Mouse (Mus musculus) kidney, embryonic 15.5 days (tissue): ENCODE measurements around the gene Abcb6. TPM values are rescaled to one million over a fixed set of nuclear protein-coding genes. Genes with fewer than 3 reads are reported as not detected.
A peak's percentile ranks its signal among the peaks of the same experiment; 100 is the strongest.

Experiments
- ATAC-seq: fragments of 200-750 bp; cut with Nextera tagmentation; replicated peaks from 2 replicates; pipeline ENCODE4 v1.8.0; 2017; ENCODE audit warnings: moderate TSS enrichment; ENCODE audit not compliant: low FRiP score
- H3K27ac ChIP-seq: fragments of 300-500 bp; sonication (generic); 2 replicates; pipeline ENCODE4 v1.5.1; 2015; ENCODE audit warnings: mild to moderate bottlenecking, inconsistent platforms
- H3K27me3 ChIP-seq: fragments of 300-500 bp; sonication (generic); 2 replicates; pipeline ENCODE4 v1.6.1; 2015; ENCODE audit warnings: inconsistent platforms
- H3K36me3 ChIP-seq: fragments of 300-500 bp; sonication (generic); 2 replicates; pipeline ENCODE4 v1.6.1; 2015; ENCODE audit warnings: inconsistent platforms
- H3K4me1 ChIP-seq: fragments of 300-500 bp; sonication (generic); 2 replicates; pipeline ENCODE4 v1.6.1; 2015; ENCODE audit warnings: inconsistent platforms
- H3K4me2 ChIP-seq: fragments of 300-500 bp; sonication (generic); 2 replicates; pipeline ENCODE4 v1.6.1; 2015; ENCODE audit warnings: moderate library complexity, mild to moderate bottlenecking, inconsistent platforms
- H3K4me3 ChIP-seq: fragments of 300-500 bp; sonication (generic); replicated peaks from 2 replicates; pipeline ENCODE4 v1.5.1; 2015; ENCODE audit warnings: mild to moderate bottlenecking, inconsistent platforms
- H3K9ac ChIP-seq: fragments of 300-500 bp; sonication (generic); 2 replicates; pipeline ENCODE4 v1.6.1; 2015; ENCODE audit warnings: mild to moderate bottlenecking, inconsistent platforms
- H3K9me3 ChIP-seq: fragments of 300-500 bp; sonication (generic); replicated peaks from 2 replicates; pipeline ENCODE4 v1.6.1; 2016; ENCODE audit warnings: inconsistent platforms
- WGBS: fragments of 180-500 bp; shearing (Covaris S2); methylation state at CpG from one replicate; pipeline ENCODE4 v1.1.7; 2015; ENCODE audit warnings: mixed read lengths; 5-methylcytosine and 5-hydroxymethylcytosine counted together
- polyA plus RNA-seq: library from polyadenylated mRNA; unstranded; fragments of >200 nt; fragmentation: Nextera tagmentation; extraction: Ambion mirVana; gene quantifications from 2 replicates; pipeline ENCODE4 v1.2.1, GENCODE M21; 2015

Abcb6 gene
- polyA plus RNA-seq, 1 experiment from 2014 or later, result 36.5 TPM

DNA sequence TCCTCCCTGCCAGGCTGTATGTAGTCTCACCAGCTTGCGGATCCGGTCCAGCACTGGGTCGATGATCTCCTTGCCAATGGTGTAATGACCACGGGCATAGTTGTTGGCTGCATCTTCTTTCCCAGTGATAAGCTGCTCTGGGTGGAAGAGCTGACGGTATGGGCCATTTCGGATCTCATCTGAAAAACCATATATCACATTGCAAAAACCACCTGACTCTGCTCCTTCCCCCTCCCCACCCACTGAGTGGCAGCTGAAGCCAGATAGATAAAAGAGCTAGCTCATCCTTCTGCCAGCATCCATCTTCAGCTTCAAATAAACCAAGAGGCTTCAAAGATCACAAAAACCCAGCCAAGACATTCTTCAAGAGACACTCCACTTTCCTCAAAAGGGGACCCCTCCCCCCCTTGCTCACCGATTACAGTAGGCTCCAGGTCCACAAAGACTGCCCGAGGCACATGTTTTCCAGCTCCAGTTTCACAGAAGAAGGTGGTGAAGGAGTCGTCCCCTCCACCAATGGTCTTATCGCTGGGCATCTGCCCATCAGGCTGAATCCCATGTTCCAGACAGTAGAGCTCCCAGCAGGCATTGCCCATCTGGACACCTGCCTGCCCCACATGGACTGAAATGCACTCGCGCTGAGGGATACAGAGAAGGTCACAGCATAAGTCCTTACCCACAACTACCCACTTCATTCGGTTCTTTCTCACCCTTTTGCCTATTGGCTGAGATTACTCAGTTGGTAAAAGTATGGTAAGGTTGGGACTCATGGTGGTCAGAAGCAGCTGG is 36.8 kb upstream of the Abcb6 start:
- Histone ChIP-seq H3K4me3 (peak overlapping the region; percentile 59), H3K36me3 (peaks cover 44% of the 10 kb centered on the region), H3K9ac (no peak overlapping the region), H3K4me1 (peaks cover 63% of the 10 kb centered on the region), H3K4me2 (peak overlapping the region; percentile 98), H3K27me3 (peaks cover 51% of the 10 kb centered on the region), H3K9me3 (no peaks in the 10 kb centered on the region), H3K27ac (0 out of 2 replicates have a peak overlapping the region, but pooled peaks have one; percentile 27)
- 69% methylated on average over 13 of the region's 13 CpGs for WGBS
- no peak for ATAC-seq

DNA sequence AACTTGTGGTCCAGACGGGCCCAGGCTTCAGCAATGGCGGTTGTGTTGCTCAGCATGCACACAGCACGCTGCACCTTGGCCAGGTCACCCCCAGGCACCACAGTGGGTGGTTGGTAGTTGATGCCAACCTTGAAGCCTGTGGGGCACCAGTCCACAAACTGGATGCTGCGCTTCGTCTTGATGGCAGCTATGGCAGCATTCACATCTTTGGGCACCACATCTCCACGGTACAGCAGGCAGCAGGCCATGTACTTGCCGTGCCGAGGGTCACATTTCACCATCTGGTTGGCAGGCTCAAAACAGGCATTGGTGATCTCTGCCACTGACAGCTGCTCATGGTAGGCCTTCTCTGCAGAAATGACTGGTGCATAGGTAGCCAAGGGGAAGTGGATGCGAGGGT is 35.6 kb upstream of the Abcb6 start:
- 90% methylated on average over 9 of the region's 9 CpGs for WGBS
- Histone ChIP-seq H3K27ac (peak overlapping the region; percentile 82; the same call in 1 of the 2 replicates), H3K9ac (no peak overlapping the region), H3K9me3 (no peaks in the 10 kb centered on the region), H3K4me3 (no peak overlapping the region), H3K27me3 (peaks cover 41% of the 10 kb centered on the region), H3K4me1 (peaks cover 73% of the 10 kb centered on the region), H3K4me2 (no peak overlapping the region), H3K36me3 (peaks cover 47% of the 10 kb centered on the region)
- ATAC-seq, result no peak

DNA sequence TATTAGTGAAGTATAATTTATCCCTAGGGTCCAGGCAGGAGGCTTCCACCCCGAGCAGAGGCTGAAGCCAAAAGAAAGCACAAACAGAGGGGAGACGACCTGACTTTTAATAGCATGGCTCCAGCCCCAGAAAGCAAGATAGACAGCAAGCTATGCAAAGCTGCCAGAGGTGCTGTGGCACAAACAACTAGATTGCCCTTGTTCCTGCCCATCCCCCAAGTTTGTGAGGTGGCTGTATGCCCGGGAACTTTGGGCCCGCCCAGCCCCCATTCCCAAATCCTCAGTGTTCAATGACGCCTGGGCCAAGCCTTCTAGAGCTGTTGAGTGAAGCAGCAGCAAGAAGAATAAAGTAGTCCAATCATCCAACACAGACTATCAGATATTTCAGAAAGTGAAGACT is 34.7 kb upstream of the Abcb6 start:
- no peak overlapping the region for H3K4me3 ChIP-seq
- peak overlapping the region; percentile 82 for H3K27ac ChIP-seq
- 66% methylated on average over 5 of the region's 5 CpGs for WGBS
- peaks cover 32% of the 10 kb centered on the region for H3K27me3 ChIP-seq
- no peak overlapping the region for H3K4me2 ChIP-seq
- H3K9me3 ChIP-seq, result no peaks in the 10 kb centered on the region
- H3K4me1 ChIP-seq, result peaks cover 77% of the 10 kb centered on the region
- H3K9ac ChIP-seq, result no peak overlapping the region
- H3K36me3 ChIP-seq, result peaks cover 47% of the 10 kb centered on the region
- no peak for ATAC-seq

DNA sequence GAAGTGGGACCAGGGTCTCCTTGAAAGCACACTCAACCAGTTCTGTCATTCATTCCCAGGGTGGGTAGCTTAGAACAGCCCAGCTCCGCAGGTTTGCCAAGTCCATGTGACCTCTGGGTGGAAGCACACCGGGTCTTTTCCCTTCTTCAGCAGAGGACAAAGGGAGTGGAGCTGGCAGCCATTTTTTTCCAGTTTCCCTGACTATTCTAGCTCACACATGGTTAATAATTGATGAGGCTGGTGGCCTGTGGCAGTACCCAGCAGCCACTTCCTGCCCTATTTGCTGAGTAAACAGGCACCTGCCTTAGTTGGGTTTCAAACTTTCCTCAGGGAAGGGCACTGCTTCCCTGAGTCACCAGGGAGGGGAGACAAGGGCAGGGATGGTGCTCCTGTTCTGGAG is 34.2 kb upstream of the Abcb6 start:
- 67% methylated on average over 2 of the region's 2 CpGs for WGBS
- no peaks in the 10 kb centered on the region for H3K9me3 ChIP-seq
- no peak overlapping the region for H3K4me2 ChIP-seq
- H3K27me3 ChIP-seq, result peaks cover 28% of the 10 kb centered on the region
- H3K4me1 ChIP-seq, result peaks cover 77% of the 10 kb centered on the region
- H3K9ac ChIP-seq, result no peak overlapping the region
- peaks cover 47% of the 10 kb centered on the region for H3K36me3 ChIP-seq
- peak overlapping the region; percentile 82 for H3K27ac ChIP-seq
- no peak overlapping the region for H3K4me3 ChIP-seq
- ATAC-seq, result peak; percentile 34

DNA sequence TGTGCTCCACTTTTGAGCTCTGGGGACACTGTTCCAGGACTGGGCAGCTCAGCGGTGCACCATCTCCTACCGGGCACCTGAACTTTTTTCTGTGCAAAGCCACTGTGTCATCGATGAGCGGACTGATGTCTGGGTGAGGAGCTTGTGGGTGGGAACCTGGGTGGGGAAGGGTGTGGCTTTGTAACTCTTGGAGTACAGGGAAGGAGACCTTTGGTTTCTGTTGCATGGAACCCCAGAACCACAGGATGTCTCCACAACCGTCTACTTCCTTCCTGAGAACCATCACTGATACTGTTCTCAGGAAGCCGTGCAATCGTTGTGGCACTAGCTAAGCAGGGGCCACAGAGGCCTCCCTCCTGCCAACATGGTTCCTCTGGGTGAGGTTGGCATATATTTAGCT is 32.9 kb upstream of the Abcb6 start:
- Histone ChIP-seq H3K9me3 (no peaks in the 10 kb centered on the region), H3K9ac (no peak overlapping the region), H3K27me3 (peaks cover 15% of the 10 kb centered on the region), H3K4me1 (peaks cover 74% of the 10 kb centered on the region), H3K27ac (no peak overlapping the region), H3K36me3 (peaks cover 47% of the 10 kb centered on the region), H3K4me2 (no peak overlapping the region), H3K4me3 (no peak overlapping the region)
- no peak for ATAC-seq
- 91% methylated on average over 7 of the region's 7 CpGs for WGBS

DNA sequence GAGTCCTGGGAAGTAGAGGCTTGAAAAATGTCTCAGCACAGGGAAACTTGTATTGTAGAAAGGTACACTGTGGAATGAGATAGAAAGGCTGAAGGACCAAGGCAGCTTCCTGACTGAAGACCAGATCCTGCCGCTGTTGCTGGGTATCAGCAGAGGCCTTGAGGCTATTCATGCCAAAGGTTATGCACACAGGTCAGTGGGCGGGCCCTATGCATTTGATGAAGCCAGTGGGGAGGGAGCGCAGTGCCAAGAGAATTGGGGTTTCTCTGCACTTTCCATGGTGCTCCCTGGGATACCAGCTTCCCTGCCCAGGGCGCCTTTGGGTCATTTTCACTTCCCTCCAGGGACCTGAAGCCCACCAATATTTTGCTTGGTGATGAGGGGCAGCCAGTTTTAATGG is 32.4 kb upstream of the Abcb6 start:
- no peak for ATAC-seq
- 91% methylated on average over 4 of the region's 4 CpGs for WGBS
- H3K4me1 ChIP-seq, result peaks cover 70% of the 10 kb centered on the region
- H3K9ac ChIP-seq, result no peak overlapping the region
- H3K4me2 ChIP-seq, result peak overlapping the region; percentile 80; the same call in 1 of the 2 replicates
- peaks cover 10% of the 10 kb centered on the region for H3K27me3 ChIP-seq
- no peak overlapping the region for H3K4me3 ChIP-seq
- H3K36me3 ChIP-seq, result peaks cover 47% of the 10 kb centered on the region
- H3K27ac ChIP-seq, result no peak overlapping the region
- H3K9me3 ChIP-seq, result no peaks in the 10 kb centered on the region

DNA sequence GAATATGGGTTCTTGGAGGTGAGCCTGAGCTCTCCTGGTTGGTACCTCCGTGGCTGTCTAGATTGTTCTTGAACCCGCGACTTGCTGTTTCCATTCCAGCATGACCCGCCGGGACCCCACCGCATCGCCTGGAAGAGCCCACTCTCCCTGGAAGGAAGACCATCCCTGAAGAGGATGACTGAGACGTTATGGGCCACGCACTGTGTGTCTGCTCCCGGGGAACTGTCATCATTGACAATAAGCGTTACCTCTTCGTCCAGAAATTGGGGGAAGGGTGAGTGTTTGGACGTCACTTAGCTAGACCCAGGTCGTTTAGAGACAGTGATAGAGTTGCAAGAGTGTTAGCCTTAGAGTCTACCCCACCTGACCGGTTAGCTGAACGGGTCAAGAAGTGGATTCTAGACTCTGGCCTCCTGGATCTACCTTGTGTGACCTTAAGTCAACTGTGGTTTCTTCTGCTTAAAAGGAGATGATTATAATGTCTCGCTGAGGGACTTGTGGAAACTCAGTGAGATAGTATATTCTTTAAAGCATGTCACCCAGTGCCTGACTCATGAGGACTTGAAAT is 31.0 kb upstream of the Abcb6 start:
- H3K9ac ChIP-seq, result peak overlapping the region; percentile 83
- H3K4me2 ChIP-seq, result peak overlapping the region; percentile 80
- peak overlapping the region; percentile 79 for H3K4me3 ChIP-seq
- no peaks in the 10 kb centered on the region for H3K27me3 ChIP-seq
- H3K4me1 ChIP-seq, result peaks cover 64% of the 10 kb centered on the region
- peak overlapping the region; percentile 49 for H3K27ac ChIP-seq
- H3K36me3 ChIP-seq, result peaks cover 52% of the 10 kb centered on the region
- no peak for ATAC-seq
- H3K9me3 ChIP-seq, result no peaks in the 10 kb centered on the region
- 11% methylated on average over 17 of the region's 17 CpGs for WGBS

DNA sequence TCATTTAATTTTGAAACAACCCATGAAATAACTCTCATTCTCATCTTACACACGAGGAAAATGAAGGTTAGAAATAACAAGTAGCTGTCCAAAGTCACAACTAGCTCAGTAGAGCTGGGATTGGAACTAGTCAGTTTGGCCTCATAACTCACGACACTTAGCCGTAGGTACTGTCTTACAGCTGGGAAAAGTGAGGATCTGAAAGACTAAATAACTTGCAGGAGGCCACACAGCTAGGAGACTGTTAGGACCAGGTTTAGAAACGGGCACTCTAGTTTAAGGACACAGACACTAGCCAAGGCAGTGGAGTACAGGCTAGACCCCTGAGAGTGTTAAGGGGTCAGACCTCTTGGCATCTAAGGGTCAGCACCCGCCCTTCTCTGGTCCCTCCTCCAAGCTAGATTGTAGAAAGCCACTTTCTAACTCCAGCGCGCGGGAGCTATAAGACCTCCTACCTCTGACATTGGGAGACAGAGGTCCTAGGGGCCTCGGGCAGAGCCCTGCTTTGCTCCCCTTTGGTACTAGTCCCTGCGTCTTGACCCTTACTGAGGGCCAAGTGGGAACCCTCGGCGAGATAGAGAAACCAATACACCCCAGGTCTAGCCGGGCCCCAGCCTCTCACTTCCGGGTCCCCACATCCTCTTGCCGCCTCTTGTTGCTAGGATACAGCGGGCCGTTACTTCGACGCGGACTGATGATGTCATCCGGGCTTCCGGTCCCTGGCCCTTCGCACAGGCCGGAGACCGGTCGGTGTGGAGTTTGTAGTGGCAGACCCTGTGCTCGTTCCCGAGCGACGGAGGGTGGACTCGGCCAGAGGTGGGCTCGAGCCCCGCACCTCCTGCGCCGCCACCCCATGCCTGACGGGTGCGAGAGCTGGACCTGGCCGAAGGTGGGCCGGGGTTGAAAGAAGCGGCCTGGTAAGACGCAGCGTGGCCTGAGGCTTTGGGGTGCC is 30.2 kb upstream of the Abcb6 start, which contains the start of the genes Glb1l and Stk16:
Gene Glb1l, minus strand, starts transcription at position 678 of the 952 bp plus-strand sequence.
Gene Stk16, plus strand, starts transcription at position 703 of the 952 bp plus-strand sequence.
- Histone ChIP-seq H3K4me2 (peak within 1 kb of the TSS; percentile 80), H3K27ac (peak within 1 kb of the TSS; percentile 85), H3K9ac (peak within 1 kb of the TSS; percentile 83), H3K4me3 (peak within 1 kb of the TSS; percentile 79), H3K27me3 (no peaks in the 10 kb centered on the region), H3K36me3 (peaks cover 43% of the 10 kb centered on the region), H3K9me3 (no peaks in the 10 kb centered on the region), H3K4me1 (peaks cover 62% of the 10 kb centered on the region)
- peak; percentile 86 for ATAC-seq
- 4% methylated on average over 42 of the region's 42 CpGs for WGBS

DNA sequence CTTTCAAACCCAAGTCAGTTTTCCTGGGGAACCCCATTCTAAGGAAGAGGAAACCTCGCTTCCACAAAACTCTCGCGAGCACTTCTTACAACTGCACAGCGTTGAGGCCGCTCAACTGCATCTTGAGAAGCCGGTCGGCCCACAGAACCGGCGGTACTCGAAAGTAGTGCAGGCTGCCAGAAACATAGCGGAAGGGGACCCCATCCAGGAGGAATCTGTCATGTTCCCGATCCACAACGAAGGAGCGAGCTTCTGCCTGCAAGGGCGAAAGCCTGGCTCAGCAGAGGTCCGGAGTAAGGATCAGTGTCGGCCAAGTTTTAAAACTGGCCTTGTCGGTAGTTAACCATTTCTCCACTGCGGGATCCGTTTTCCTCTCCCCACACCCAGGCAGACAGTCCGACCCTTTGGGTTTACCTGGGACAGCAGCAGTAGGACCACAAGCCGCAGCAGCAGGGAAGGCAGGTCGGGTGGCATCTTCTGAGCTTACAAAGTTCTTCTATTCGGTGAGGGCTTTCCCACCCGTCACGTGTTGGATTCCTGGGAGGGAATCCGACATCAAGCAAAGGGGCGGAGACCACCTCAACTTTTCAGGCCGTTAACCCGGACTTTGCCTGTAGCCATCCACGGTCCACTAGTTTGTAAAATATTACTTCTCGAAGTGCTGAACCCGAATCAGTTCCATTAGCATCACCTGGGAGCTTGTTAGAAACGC is 28.9 kb upstream of the Abcb6 start:
- Histone ChIP-seq H3K9ac (peak overlapping the region; percentile 61), H3K27me3 (no peaks in the 10 kb centered on the region), H3K4me3 (peak overlapping the region; percentile 79), H3K9me3 (no peaks in the 10 kb centered on the region), H3K4me2 (peak overlapping the region; percentile 80), H3K27ac (peak overlapping the region; percentile 85), H3K36me3 (peaks cover 31% of the 10 kb centered on the region), H3K4me1 (peaks cover 52% of the 10 kb centered on the region)
- ATAC-seq, result peak; percentile 44
- 5% methylated on average over 34 of the region's 34 CpGs for WGBS

DNA sequence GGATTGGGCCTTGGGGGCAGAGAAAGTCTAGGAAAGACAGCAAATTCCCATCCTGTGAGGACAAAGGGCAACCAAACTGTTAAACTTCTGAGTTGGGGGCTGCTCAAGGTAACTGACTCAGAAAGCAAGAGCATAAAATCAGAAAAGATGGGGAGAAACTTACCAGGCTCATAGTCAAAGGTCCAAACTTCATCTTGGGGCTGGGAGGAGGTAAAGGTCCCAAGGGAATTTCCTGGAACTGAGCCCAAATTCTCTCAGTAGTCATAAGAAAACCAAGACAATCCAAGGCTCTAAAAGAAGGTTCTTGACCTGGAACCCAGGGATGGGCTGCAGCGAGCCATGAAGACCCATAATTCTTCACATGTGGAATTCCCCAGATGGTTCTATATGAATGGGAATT is 21.0 kb upstream of the Abcb6 start:
- Histone ChIP-seq H3K27ac (no peak overlapping the region), H3K27me3 (no peaks in the 10 kb centered on the region), H3K36me3 (peaks cover 57% of the 10 kb centered on the region), H3K4me3 (no peak overlapping the region), H3K4me2 (no peak overlapping the region), H3K4me1 (no peaks in the 10 kb centered on the region), H3K9me3 (no peaks in the 10 kb centered on the region), H3K9ac (no peak overlapping the region)
- ATAC-seq, result no peak
- WGBS, result 86% methylated on average over 1 of the region's 1 CpGs

DNA sequence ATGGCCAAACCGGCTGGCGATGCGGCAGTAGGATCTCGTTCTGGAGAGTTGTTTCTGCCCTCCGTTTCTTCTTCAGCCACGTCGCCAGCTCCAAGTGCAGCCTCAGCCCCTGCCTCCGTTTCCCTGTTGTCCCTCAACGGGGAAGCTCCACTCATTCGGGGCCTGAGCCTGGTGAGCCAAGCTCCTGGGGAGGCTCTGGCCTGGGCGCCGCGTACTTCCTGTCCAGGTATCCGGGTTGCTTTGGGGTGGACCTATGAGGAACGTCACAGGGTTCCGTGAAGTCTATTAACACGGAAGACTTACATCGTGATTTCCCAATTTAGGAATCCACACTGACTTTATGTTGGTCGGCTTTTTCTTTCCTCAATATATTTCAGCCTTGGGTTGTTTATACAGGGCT is 12.3 kb upstream of the Abcb6 start:
- ATAC-seq, result peak; percentile 29
- peak overlapping the region; percentile 93 for H3K9ac ChIP-seq
- H3K9me3 ChIP-seq, result no peaks in the 10 kb centered on the region
- H3K4me2 ChIP-seq, result peak overlapping the region; percentile 92
- H3K4me1 ChIP-seq, result peaks cover 20% of the 10 kb centered on the region
- peaks cover 42% of the 10 kb centered on the region for H3K36me3 ChIP-seq
- WGBS, result under 1% methylated on average over 19 of the region's 19 CpGs
- peak overlapping the region; percentile 97 for H3K27ac ChIP-seq
- no peaks in the 10 kb centered on the region for H3K27me3 ChIP-seq
- peak overlapping the region; percentile 87 for H3K4me3 ChIP-seq
